Mouse (Mus musculus) neural tube, postnatal 0 days (tissue): ENCODE data around the gene Sirt1. TPM values are rescaled to one million over a fixed set of nuclear protein-coding genes. Genes with fewer than 3 reads are reported as not detected.

ENCODE experiments used
- polyA plus RNA-seq: library from polyadenylated mRNA; unstranded; fragments of >200 nt; fragmentation: Nextera tagmentation; extraction: Ambion mirVana; gene quantifications from 2 replicates; pipeline ENCODE4 v1.2.1, GENCODE M21; 2015

Sirt1 gene
- 4.3 and 4.5 TPM in 2 replicates for polyA plus RNA-seq

DNA sequence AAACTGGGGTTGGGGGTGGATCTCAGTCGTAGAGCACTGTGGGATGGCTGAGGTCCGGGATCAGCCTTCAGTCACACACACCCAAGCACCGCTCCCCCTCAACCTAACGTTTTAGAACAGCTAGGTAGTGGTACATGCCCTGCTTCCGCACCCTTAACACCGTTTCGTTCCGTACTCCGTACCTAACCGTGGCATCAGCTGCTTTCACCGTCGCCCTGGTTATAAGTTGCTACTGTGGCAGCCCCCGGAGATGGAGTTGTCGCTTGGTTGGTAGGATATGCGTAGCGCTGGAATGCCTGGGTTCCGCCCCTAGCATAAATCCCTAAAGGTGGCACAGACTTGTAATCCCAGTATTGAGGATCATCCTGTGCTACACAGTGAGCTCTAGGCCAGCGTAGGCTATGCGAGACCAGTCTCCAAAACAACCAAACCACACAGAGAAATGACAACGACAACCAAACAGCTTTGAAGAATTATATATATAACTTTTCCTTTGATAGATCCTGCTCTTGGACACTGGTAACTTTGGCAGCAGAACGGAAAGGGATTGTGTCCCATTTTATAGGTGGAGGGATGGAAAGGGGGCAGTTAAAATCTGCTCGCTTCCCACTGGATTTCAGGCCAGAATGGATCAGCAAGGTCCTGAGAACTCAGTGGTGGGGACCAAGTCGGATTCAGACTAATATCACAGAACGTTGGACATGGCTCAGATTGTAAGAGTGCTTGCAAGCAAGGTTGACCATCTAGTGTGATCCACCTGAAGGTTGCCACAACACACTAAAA, at the start of gene Sirt1:
TSS of gene Sirt1 (minus strand) at position 207 of the 783 bp plus-strand sequence.

DNA sequence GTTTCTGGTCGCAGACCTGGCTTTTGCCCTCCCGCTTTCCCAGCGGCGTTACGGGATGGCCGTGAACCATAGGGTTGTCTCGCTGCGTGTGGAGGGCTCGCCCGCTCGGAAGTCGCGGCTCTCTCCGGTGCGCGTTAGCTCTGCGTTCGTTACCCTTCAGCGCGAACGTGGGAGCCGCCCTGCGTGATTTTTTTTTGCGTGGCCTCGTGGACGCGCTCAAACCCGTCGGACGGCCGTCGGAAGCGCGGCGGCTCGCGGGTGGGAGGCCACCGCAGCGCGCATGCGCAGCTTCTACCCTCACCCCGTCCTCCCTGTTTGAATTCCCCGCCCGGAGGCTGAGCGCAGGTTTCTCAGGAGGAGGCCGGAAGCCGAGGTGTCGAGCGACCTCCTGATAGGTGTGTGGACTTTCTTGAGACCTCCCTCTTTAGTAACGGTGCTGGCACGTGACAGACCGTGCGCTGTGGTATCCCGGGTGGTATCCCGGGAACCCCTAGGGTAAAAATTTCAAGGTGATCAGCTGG, 48.3 kb upstream of the Sirt1 start, which contains the start of gene Ctnna3:
TSS of gene Ctnna3 (plus strand) at position 314 of the 521 bp plus-strand sequence.

DNA sequence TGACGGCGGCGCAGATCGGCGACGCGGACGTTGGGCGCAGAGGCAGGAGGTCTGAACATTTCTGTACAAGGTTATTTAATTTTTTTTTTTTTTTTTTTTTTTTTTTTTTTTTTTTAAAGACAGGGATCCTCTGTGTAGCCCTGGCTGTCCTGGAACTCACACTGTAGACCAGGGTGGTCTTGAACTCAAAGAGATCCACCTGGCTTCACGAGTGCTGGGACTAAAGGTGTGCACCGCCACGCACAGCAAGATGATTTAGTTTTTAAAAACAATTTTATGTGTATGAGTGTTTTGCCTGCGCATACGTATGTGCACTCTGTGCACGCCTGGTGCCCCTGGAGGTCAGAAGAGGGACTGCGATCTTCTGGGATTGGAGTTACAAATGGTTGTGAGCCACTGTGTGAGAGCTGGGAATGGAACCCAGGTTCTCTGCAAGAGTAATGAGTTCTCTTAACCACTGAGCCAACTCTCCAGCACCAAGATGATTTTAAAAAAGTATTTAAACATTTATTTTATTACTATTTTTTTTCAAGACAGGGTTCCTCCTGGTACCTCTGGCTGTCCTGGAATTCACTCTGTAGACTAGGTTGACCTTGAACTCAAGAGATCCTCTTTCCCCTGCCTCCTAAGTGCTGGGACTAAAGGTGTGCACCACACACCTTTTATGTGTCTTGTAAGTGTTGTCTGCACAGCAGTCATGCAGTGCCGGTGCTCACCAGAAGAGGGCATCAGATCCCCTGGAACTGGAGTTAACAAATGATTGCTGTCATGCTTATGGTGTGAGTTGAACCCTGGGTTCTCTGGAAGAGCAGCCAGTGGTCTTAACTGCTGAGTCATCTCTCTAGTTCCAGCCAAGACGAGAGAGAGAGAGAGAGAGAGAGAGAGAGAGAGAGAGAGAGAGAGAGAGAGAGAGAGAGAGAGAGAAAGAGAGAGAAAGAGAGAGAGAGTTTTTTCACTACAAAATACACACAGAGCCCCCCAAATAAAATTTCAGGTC, 40.5 kb upstream of the Sirt1 start, which contains the start of gene Gm7075:
TSS of gene Gm7075 (minus strand) at position 51 of the 997 bp plus-strand sequence.

DNA sequence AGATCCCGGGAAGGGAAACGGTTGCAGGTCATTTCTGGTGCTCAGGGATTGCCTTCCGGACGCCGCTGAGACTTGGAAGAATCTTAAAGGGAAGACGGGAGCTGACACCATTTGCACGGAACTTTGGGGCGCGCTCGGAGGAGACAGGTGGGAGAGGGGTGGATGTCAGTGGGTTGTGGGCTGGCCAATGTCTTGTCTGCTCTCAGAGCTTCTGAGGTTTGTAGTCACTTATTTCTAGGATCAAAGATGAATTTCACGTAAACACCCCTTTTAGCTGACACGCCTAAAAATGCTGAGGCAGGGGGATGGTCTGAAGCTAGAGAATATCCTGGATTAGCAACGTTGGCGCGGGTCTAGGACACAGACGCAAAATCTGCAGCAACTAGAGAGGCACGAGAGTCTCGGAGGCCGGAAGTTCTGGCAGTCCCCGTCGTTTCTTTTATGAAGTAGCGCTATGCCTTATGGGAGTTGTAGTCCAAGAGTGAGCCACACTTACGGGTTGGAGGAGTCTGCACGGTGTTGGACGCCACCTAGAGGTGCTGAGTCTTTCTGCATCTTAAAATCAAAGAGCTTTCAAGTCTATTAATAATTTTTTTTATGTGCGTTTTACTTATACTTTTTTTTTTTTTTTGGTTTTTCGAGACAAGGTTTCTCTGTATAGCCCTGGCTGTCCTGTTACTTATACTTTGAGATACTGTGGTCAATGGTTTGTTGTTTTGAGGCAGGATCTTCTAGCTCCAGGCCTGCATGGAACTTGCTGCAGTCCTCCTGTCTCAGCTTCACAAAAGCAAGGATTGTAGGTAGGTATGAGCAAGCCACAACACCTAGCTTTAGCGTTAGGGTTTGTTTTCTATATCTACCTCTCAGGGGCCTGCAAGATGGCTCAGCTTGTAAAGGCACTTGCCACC, 1.1 kb upstream of the Sirt1 start, which contains the start of gene Dnajc12:
TSS of gene Dnajc12 (plus strand) at position 72 of the 908 bp plus-strand sequence.

Other genes with a start within 250 kb of the Sirt1 start
- gene Mypn, start 177.8 kb downstream of the Sirt1 start, polyA plus RNA-seq = 1.3 and 1.5 TPM in 2 replicates
- gene Herc4, start 137.9 kb downstream of the Sirt1 start, polyA plus RNA-seq = 18.0 and 18.2 TPM in 2 replicates
- gene Dnajc12, start 739 bp upstream of the Sirt1 start, polyA plus RNA-seq = 22.2 and 29.2 TPM in 2 replicates
- not detected in 2 replicates for gene Gm7075, start 40.1 kb upstream of the Sirt1 start, polyA plus RNA-seq
- 7.5 and 8.7 TPM in 2 replicates for gene Ctnna3, start 48.4 kb upstream of the Sirt1 start, polyA plus RNA-seq